Mouse (Mus musculus): ENCODE data around the gene Mindy3. TPM values are rescaled to one million over a fixed set of nuclear protein-coding genes. Genes with fewer than 3 reads are reported as not detected.

Mindy3 gene
- polyA plus RNA-seq, 1 experiment, result 52.6 TPM

DNA sequence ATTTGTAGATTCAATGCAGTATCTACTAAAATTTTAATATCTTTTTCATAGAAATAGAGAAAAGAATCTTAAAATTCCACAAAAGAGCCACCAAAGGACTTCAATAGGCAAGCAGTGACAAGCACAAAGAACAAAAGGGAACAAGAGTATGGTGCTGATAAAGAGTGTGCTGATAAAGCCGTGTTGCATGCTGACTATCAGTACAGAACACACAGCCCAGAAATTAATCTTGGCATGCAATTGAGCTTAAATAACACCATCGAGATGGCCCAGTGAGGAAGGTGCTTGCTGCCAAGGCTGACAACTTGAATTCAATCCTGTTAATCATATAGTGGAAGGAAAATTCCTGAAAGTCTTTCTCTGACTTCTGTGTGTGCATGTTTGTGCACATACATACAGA lies 50.8 kb downstream of the Mindy3 start:
- 9% methylated on average over 2 of the region's 2 CpGs for WGBS
- TF ChIP-seq CTCF (IDR thresholded peaks at IDR 0.05; ENCODE audit: borderline replicate concordance, insufficient read depth, low read depth, low read length), result no peak
- no peak for TF ChIP-seq POLR2A (IDR thresholded peaks at IDR 0.05; ENCODE audit: borderline replicate concordance, insufficient read depth, low read length)
- Histone ChIP-seq H3K4me3 (replicated peaks; ENCODE audit: insufficient read depth, low read depth, low read length) (no peak overlapping the region), H3K27me3 (ENCODE audit: control insufficient read depth, insufficient read depth, low read length) (no peaks in the 10 kb centered on the region), H3K27ac (ENCODE audit: insufficient read depth, low read length) (no peak overlapping the region), H3K4me1 (ENCODE audit: control insufficient read depth, insufficient read depth, low read length) (peaks cover 4% of the 10 kb centered on the region; the same call in 1 of the 2 replicates)
- peak in 1 of 2 experiments; percentile 28 for DNase-seq

DNA sequence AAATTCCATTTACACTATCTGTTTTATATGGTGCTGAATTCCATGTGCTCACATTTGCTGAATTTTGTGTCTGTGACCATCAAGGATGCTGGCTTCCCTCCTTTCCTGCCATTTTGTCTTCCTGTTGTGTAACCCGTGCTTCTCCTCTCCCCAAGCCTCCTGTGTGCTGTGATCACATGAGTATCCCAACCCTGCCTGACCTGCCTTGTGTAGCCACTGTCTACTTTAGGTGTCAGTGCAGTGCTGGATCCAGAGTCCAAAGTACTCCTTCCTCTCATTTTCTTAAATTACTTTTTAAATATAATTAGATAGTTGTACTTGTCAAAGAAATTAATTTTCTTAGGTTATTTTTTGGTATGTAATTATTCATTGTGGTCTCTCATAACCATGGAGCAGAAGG lies 51.3 kb downstream of the Mindy3 start:
- no peak for TF ChIP-seq POLR2A (IDR thresholded peaks at IDR 0.05; ENCODE audit: borderline replicate concordance, insufficient read depth, low read length)
- TF ChIP-seq CTCF (IDR thresholded peaks at IDR 0.05; ENCODE audit: borderline replicate concordance, insufficient read depth, low read depth, low read length), result no peak
- 93% methylated on average over 1 of the region's 1 CpGs for WGBS
- Histone ChIP-seq H3K4me1 (ENCODE audit: control insufficient read depth, insufficient read depth, low read length) (peaks cover 4% of the 10 kb centered on the region; the same call in 1 of the 2 replicates), H3K27me3 (ENCODE audit: control insufficient read depth, insufficient read depth, low read length) (no peaks in the 10 kb centered on the region), H3K27ac (ENCODE audit: insufficient read depth, low read length) (no peak overlapping the region), H3K4me3 (replicated peaks; ENCODE audit: insufficient read depth, low read depth, low read length) (no peak overlapping the region)
- no peak for DNase-seq

- no peak overlapping the region for H3K27ac ChIP-seq (ENCODE audit: insufficient read depth, low read length)
- H3K4me3 ChIP-seq (replicated peaks; ENCODE audit: insufficient read depth, low read depth, low read length), result no peak overlapping the region
- no peak for DNase-seq
- no peaks in the 10 kb centered on the region for H3K4me1 ChIP-seq (ENCODE audit: control insufficient read depth, insufficient read depth, low read length)
- no peaks in the 10 kb centered on the region for H3K27me3 ChIP-seq (ENCODE audit: control insufficient read depth, insufficient read depth, low read length)
- 38% methylated on average over 1 of the region's 1 CpGs for WGBS
- no peak for TF ChIP-seq POLR2A (IDR thresholded peaks at IDR 0.05; ENCODE audit: borderline replicate concordance, insufficient read depth, low read length)
- TF ChIP-seq CTCF (IDR thresholded peaks at IDR 0.05; ENCODE audit: borderline replicate concordance, insufficient read depth, low read depth, low read length), result no peak
Observed at GRCm38 (mm10) chr2:12361310-12361709, 58.0 kb downstream of the Mindy3 start.

DNA sequence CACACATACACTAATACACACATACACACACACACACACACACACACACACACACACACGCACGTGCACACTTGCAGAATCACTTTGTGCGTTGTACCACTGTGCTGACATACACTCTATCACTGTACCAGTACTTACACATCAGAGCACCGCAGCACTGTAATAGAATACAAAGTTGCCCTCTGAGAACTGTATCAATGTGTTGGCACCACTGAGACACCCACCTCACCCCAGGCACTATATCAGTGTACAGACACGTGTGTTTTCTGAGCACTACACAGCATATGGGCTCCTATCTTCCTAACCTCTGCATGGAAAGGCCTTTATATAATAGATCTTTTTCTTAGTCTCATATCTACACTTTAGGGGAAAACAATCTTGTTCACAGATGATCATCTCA lies 64.4 kb downstream of the Mindy3 start:
- Histone ChIP-seq H3K27ac (ENCODE audit: insufficient read depth, low read length) (no peak overlapping the region), H3K4me1 (ENCODE audit: control insufficient read depth, insufficient read depth, low read length) (no peaks in the 10 kb centered on the region), H3K4me3 (replicated peaks; ENCODE audit: insufficient read depth, low read depth, low read length) (no peak overlapping the region), H3K27me3 (ENCODE audit: control insufficient read depth, insufficient read depth, low read length) (no peaks in the 10 kb centered on the region)
- 93% methylated on average over 5 of the region's 5 CpGs for WGBS
- TF ChIP-seq CTCF (IDR thresholded peaks at IDR 0.05; ENCODE audit: borderline replicate concordance, insufficient read depth, low read depth, low read length) (no peak), POLR2A (IDR thresholded peaks at IDR 0.05; ENCODE audit: borderline replicate concordance, insufficient read depth, low read length) (no peak)
- DNase-seq, result no peak

- Histone ChIP-seq H3K27me3 (ENCODE audit: control insufficient read depth, insufficient read depth, low read length) (no peaks in the 10 kb centered on the region), H3K27ac (ENCODE audit: insufficient read depth, low read length) (no peak overlapping the region), H3K4me1 (ENCODE audit: control insufficient read depth, insufficient read depth, low read length) (no peaks in the 10 kb centered on the region), H3K4me3 (replicated peaks; ENCODE audit: insufficient read depth, low read depth, low read length) (no peak overlapping the region)
- no peak for DNase-seq
- TF ChIP-seq POLR2A (IDR thresholded peaks at IDR 0.05; ENCODE audit: borderline replicate concordance, insufficient read depth, low read length), result no peak
- no peak for TF ChIP-seq CTCF (IDR thresholded peaks at IDR 0.05; ENCODE audit: borderline replicate concordance, insufficient read depth, low read depth, low read length)
- 91% methylated on average over 2 of the region's 2 CpGs for WGBS
Observed at GRCm38 (mm10) chr2:12348914-12349313, 70.4 kb downstream of the Mindy3 start.

- DNase-seq, result no peak
- WGBS, result 21% methylated on average over 2 of the region's 2 CpGs
- Histone ChIP-seq H3K27ac (ENCODE audit: insufficient read depth, low read length) (no peak overlapping the region), H3K27me3 (ENCODE audit: control insufficient read depth, insufficient read depth, low read length) (no peaks in the 10 kb centered on the region), H3K4me3 (replicated peaks; ENCODE audit: insufficient read depth, low read depth, low read length) (no peak overlapping the region), H3K4me1 (ENCODE audit: control insufficient read depth, insufficient read depth, low read length) (no peaks in the 10 kb centered on the region)
- TF ChIP-seq CTCF (IDR thresholded peaks at IDR 0.05; ENCODE audit: borderline replicate concordance, insufficient read depth, low read depth, low read length) (no peak), POLR2A (IDR thresholded peaks at IDR 0.05; ENCODE audit: borderline replicate concordance, insufficient read depth, low read length) (no peak)
Observed at GRCm38 (mm10) chr2:12331962-12332361, 87.3 kb downstream of the Mindy3 start.

GRCm38 (mm10) chr2:12329620-12330019 lies 89.7 kb downstream of the Mindy3 start:
- DNase-seq, result no peak
- TF ChIP-seq POLR2A (IDR thresholded peaks at IDR 0.05; ENCODE audit: borderline replicate concordance, insufficient read depth, low read length) (no peak), CTCF (IDR thresholded peaks at IDR 0.05; ENCODE audit: borderline replicate concordance, insufficient read depth, low read depth, low read length) (no peak)
- Histone ChIP-seq H3K4me3 (replicated peaks; ENCODE audit: insufficient read depth, low read depth, low read length) (no peak overlapping the region), H3K27ac (ENCODE audit: insufficient read depth, low read length) (no peak overlapping the region), H3K4me1 (ENCODE audit: control insufficient read depth, insufficient read depth, low read length) (no peaks in the 10 kb centered on the region), H3K27me3 (ENCODE audit: control insufficient read depth, insufficient read depth, low read length) (no peaks in the 10 kb centered on the region)
- WGBS, result 14% methylated on average over 2 of the region's 2 CpGs

DNA sequence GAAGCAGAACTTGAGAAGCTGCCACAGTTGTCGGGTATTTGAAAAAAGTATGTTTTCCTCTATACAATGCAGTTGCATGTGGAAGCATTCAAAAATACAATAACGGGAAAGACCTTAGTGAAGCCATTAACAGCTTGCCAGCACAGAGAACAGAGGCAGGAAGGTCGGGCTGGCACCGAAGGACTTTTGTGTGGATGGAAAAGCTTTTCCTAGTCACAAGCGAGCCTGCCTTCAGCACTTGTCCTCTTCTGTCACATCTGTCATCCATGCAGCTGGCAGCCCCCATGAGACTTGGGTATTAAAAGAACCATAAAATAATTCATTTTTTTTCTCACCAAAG lies 90.2 kb downstream of the Mindy3 start:
- no peak for TF ChIP-seq CTCF (IDR thresholded peaks at IDR 0.05; ENCODE audit: borderline replicate concordance, insufficient read depth, low read depth, low read length)
- no peak for TF ChIP-seq POLR2A (IDR thresholded peaks at IDR 0.05; ENCODE audit: borderline replicate concordance, insufficient read depth, low read length)
- 5% methylated on average over 5 of the region's 5 CpGs for WGBS
- H3K4me1 ChIP-seq (ENCODE audit: control insufficient read depth, insufficient read depth, low read length), result no peaks in the 10 kb centered on the region
- H3K27ac ChIP-seq (ENCODE audit: insufficient read depth, low read length), result no peak overlapping the region
- no peak overlapping the region for H3K4me3 ChIP-seq (replicated peaks; ENCODE audit: insufficient read depth, low read depth, low read length)
- H3K27me3 ChIP-seq (ENCODE audit: control insufficient read depth, insufficient read depth, low read length), result no peaks in the 10 kb centered on the region
- no peak for DNase-seq
